Mouse (Mus musculus) heart, postnatal 0 days (tissue): ENCODE measurements at regions not wholly inside any gene's neighbourhood (a gene's known extent, or its start where the extent isn't known, plus 50 kb on each side); places are given as distances from the start of the nearest gene placed in this dataset.

Experiments
- CTCF ChIP-seq: IDR thresholded peaks from 2 replicates; pipeline ENCODE4 v1.5.1; 2016; ENCODE audit warnings: antibody characterized with exemption, control low read depth, low read depth
- EP300 ChIP-seq: IDR thresholded peaks from 2 replicates; pipeline ENCODE4 v1.6.1; 2016; ENCODE audit warnings: antibody characterized with exemption, low read depth

GRCm38 (mm10) chr13:110490166-110490565, 95.3 kb downstream of the Plk2 start:
- TF ChIP-seq CTCF (no peak), EP300 (no peak)
